Mouse (Mus musculus) ES-Bruce4 (cell line): ENCODE results near the gene E330017A01Rik.

Experiments
- EP300 ChIP-seq: IDR thresholded peaks from 2 replicates; pipeline ENCODE4 v1.6.1; 2011; ENCODE audit warnings: low read depth, low read length; ENCODE audit not compliant: insufficient read depth
- POLR2A ChIP-seq: IDR thresholded peaks from one replicate; pipeline ENCODE4 v1.8.1; 2011; ENCODE audit warnings: low read length; ENCODE audit not compliant: insufficient read depth

- no peak for TF ChIP-seq POLR2A
- no peak for TF ChIP-seq EP300
Observed at GRCm38 (mm10) chr16:58672396-58672795, 33.9 kb upstream of the E330017A01Rik start.
